Mouse (Mus musculus) embryonic facial prominence, embryonic 14.5 days (tissue): Measurements from ENCODE around the gene Cd2bp2. TPM values are rescaled to one million over a fixed set of nuclear protein-coding genes. Genes with fewer than 3 reads are reported as not detected.

ENCODE experiments used
- ATAC-seq: fragments of 200-750 bp; cut with Nextera tagmentation; 2 replicates; pipeline ENCODE4 v1.8.0; 2017; ENCODE audit warnings: low read depth, moderate number of reproducible peaks, moderate TSS enrichment
- DNase-seq: peaks from one replicate; pipeline ENCODE4 v3.0.0-alpha.2; 2015; ENCODE audit warnings: low spot score
- H3K27ac ChIP-seq: fragments of 300-500 bp; sonication (generic); replicated peaks from 2 replicates; pipeline ENCODE4 v1.5.1; 2014; ENCODE audit warnings: low read depth, mild to moderate bottlenecking, low read length, moderate library complexity
- H3K27me3 ChIP-seq: fragments of 300-500 bp; sonication (generic); replicated peaks from 2 replicates; pipeline ENCODE4 v1.6.1; 2014; ENCODE audit warnings: low read length; ENCODE audit not compliant: control insufficient read depth, insufficient read depth
- H3K36me3 ChIP-seq: fragments of 300-500 bp; sonication (generic); 2 replicates; pipeline ENCODE4 v1.6.1; 2014; ENCODE audit warnings: low read length, mixed read lengths; ENCODE audit not compliant: control insufficient read depth, insufficient read depth
- H3K4me1 ChIP-seq: fragments of 300-500 bp; sonication (generic); 2 replicates; pipeline ENCODE4 v1.6.1; 2014; ENCODE audit warnings: antibody characterized with exemption, low read length; ENCODE audit not compliant: control insufficient read depth, insufficient read depth
- H3K4me2 ChIP-seq: fragments of 300-500 bp; sonication (generic); 2 replicates; pipeline ENCODE4 v1.6.1; 2014; ENCODE audit warnings: low read depth, mild to moderate bottlenecking, low read length, moderate library complexity, mixed read lengths
- H3K4me3 ChIP-seq: fragments of 300-500 bp; sonication (generic); 2 replicates; pipeline ENCODE4 v1.5.1; 2014; ENCODE audit warnings: low read depth, mild to moderate bottlenecking, low read length
- H3K9ac ChIP-seq: fragments of 300-500 bp; sonication (generic); 2 replicates; pipeline ENCODE4 v1.6.1; 2014; ENCODE audit warnings: low read depth, mild to moderate bottlenecking, low read length, moderate library complexity, mixed read lengths
- H3K9me3 ChIP-seq: fragments of 300-500 bp; sonication (generic); 2 replicates; pipeline ENCODE4 v1.6.1; 2016; ENCODE audit warnings: low read length; ENCODE audit not compliant: control insufficient read depth
- WGBS: fragments of 180-500 bp; shearing (Covaris S2); extraction: QIAGEN DNeasy Blood & Tissue Kit; methylation state at CpG from one replicate; pipeline ENCODE4 v1.1.7; 2014; 5-methylcytosine and 5-hydroxymethylcytosine counted together
- polyA plus RNA-seq: library from polyadenylated mRNA; unstranded; fragments of >200 nt; fragmentation: Nextera tagmentation; extraction: Ambion mirVana; gene quantifications from 2 replicates; pipeline ENCODE4 v1.2.1, GENCODE M21; 2014

The Cd2bp2 gene
- 45.4 and 55.1 TPM in 2 replicates for polyA plus RNA-seq

- H3K27ac ChIP-seq = peak within 1 kb of the TSS; percentile 93
- peak; percentile 97 for ATAC-seq
- H3K9ac ChIP-seq = peak within 1 kb of the TSS; percentile 76
- peak within 1 kb of the TSS; percentile 66 for H3K4me3 ChIP-seq
- peaks cover 73% of the 10 kb centered on the region for H3K36me3 ChIP-seq
- DNase-seq = peak; percentile 100
- H3K27me3 ChIP-seq = no peaks in the 10 kb centered on the region
- H3K9me3 ChIP-seq = no peaks in the 10 kb centered on the region
- peak within 1 kb of the TSS; percentile 75 for H3K4me2 ChIP-seq
- under 1% methylated on average over 50 of the region's 51 CpGs for WGBS
- peaks cover 8% of the 10 kb centered on the region for H3K4me1 ChIP-seq
Observed at GRCm38 (mm10) chr7:127195544-127196295, at the start of gene Cd2bp2. Cd2bp2 (minus strand) TSS chr7:127196050.

GRCm38 (mm10) chr7:127244658-127245510 is 49.0 kb upstream of the Cd2bp2 start:
- H3K4me1 ChIP-seq = peaks cover 15% of the 10 kb centered on the region
- H3K27me3 ChIP-seq = no peaks in the 10 kb centered on the region
- 9% methylated on average over 23 of the region's 33 CpGs for WGBS
- no peaks in the 10 kb centered on the region for H3K9me3 ChIP-seq
- peak overlapping the region; percentile 92 for H3K27ac ChIP-seq
- ATAC-seq (peak; percentile 83), DNase-seq (peak; percentile 64)
- peak overlapping the region; percentile 96 for H3K9ac ChIP-seq
- peak overlapping the region; percentile 79 for H3K4me2 ChIP-seq
- peak overlapping the region; percentile 93 for H3K4me3 ChIP-seq
- H3K36me3 ChIP-seq = peaks cover 36% of the 10 kb centered on the region

- Histone ChIP-seq H3K9me3 (no peaks in the 10 kb centered on the region), H3K9ac (peak within 1 kb of the TSS; percentile 96), H3K4me1 (peaks cover 15% of the 10 kb centered on the region), H3K4me2 (peak within 1 kb of the TSS; percentile 79), H3K27ac (peak within 1 kb of the TSS; percentile 92), H3K27me3 (no peaks in the 10 kb centered on the region), H3K36me3 (peaks cover 29% of the 10 kb centered on the region), H3K4me3 (peak within 1 kb of the TSS; percentile 93)
- DNase-seq = peak; percentile 98
- WGBS = 1% methylated on average over 33 of the region's 56 CpGs
- ATAC-seq = peak; percentile 96
Observed at GRCm38 (mm10) chr7:127243870-127244657, 48.2 kb upstream of the Cd2bp2 start, which contains the start of gene Zfp771. Zfp771 (plus strand) TSS chr7:127244274.

- H3K9ac ChIP-seq = peak overlapping the region; percentile 96
- H3K4me3 ChIP-seq = peak overlapping the region; percentile 93
Observed at GRCm38 (mm10) chr7:127243361-127243867, 47.6 kb upstream of the Cd2bp2 start.

GRCm38 (mm10) chr7:127234777-127235176 is 38.9 kb upstream of the Cd2bp2 start:
- H3K9me3 ChIP-seq = no peaks in the 10 kb centered on the region
- H3K4me1 ChIP-seq = peaks cover 21% of the 10 kb centered on the region
- H3K27me3 ChIP-seq = no peaks in the 10 kb centered on the region
- H3K4me2 ChIP-seq = peak overlapping the region; percentile 77; the same call in 1 of the 2 replicates
- DNase-seq (no peak), ATAC-seq (no peak)
- H3K27ac ChIP-seq = no peak overlapping the region
- H3K36me3 ChIP-seq = peaks cover 55% of the 10 kb centered on the region
- H3K9ac ChIP-seq = no peak overlapping the region; the same call in 1 of the 2 replicates
- 98% methylated on average over 2 of the region's 2 CpGs for WGBS
- H3K4me3 ChIP-seq = no peak overlapping the region; the same call in 1 of the 2 replicates

More at GRCm38 (mm10) chr7:127243361-127243867, 47.6 kb upstream of the Cd2bp2 start:
- peak overlapping the region; percentile 79 for H3K4me2 ChIP-seq
- no peak for ATAC-seq
- H3K9me3 ChIP-seq = no peaks in the 10 kb centered on the region
- peaks cover 32% of the 10 kb centered on the region for H3K36me3 ChIP-seq
- DNase-seq = no peak
- 19% methylated on average over 2 of the region's 2 CpGs for WGBS
- H3K4me1 ChIP-seq = peaks cover 15% of the 10 kb centered on the region
- H3K27ac ChIP-seq = peak overlapping the region; percentile 92
- no peaks in the 10 kb centered on the region for H3K27me3 ChIP-seq

- H3K27me3 ChIP-seq = no peaks in the 10 kb centered on the region
- ATAC-seq = no peak
- no peak for DNase-seq
- peak overlapping the region; percentile 90 for H3K9ac ChIP-seq
- peaks cover 51% of the 10 kb centered on the region for H3K36me3 ChIP-seq
- H3K4me3 ChIP-seq = peak overlapping the region; percentile 93
- peak overlapping the region; percentile 77 for H3K4me2 ChIP-seq
- 5% methylated on average over 9 of the region's 9 CpGs for WGBS
- peaks cover 21% of the 10 kb centered on the region for H3K4me1 ChIP-seq
- H3K27ac ChIP-seq = peak overlapping the region; percentile 96
- no peaks in the 10 kb centered on the region for H3K9me3 ChIP-seq
Observed at GRCm38 (mm10) chr7:127233765-127234164, 37.9 kb upstream of the Cd2bp2 start.

- peaks cover 47% of the 10 kb centered on the region for H3K36me3 ChIP-seq
- peak overlapping the region; percentile 96 for H3K27ac ChIP-seq
- ATAC-seq (peak; percentile 20; the same call in 1 of the 2 replicates), DNase-seq (peak; percentile 39)
- WGBS = 0% methylated on average over 20 of the region's 27 CpGs
- H3K27me3 ChIP-seq = no peaks in the 10 kb centered on the region
- peak overlapping the region; percentile 77 for H3K4me2 ChIP-seq
- peak overlapping the region; percentile 93 for H3K4me3 ChIP-seq
- peaks cover 21% of the 10 kb centered on the region for H3K4me1 ChIP-seq
- no peaks in the 10 kb centered on the region for H3K9me3 ChIP-seq
- H3K9ac ChIP-seq = peak overlapping the region; percentile 90
Observed at GRCm38 (mm10) chr7:127233368-127233749, 37.5 kb upstream of the Cd2bp2 start.
